Mouse (Mus musculus): ENCODE measurements around the gene Chrng. TPM values are rescaled to one million over a fixed set of nuclear protein-coding genes. Genes with fewer than 3 reads are reported as not detected.
A peak's percentile ranks its signal among the peaks of the same experiment; 100 is the strongest.

Gene Chrng
- polyA plus RNA-seq (2016; fragmentation: Nextera tagmentation; extraction: Ambion mirVana): 0.73 and 1.8 TPM in 2 replicates

DNA sequence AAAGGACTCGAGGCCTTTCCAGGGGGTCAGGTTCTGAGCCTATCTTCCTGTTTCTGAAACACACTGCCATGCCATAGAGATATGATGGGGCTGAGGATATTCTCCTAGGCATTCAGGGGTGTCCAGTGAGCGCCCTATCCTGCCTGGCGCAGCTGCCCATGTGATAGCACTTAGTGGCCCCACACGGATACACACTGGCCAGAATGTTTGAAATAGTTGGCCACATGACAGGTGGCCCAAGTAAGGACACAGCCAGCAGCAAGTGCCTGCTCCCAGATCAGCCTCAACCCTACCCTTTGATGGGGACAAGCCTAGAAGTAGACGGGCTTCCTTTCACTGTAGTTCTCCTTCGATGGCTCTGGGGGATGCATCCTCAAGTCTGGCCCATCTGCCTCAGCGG is at the start of gene Chrng:
Gene Chrng, plus strand, starts transcription at position 193 of the 400 bp plus-strand sequence.
- no peak within 1 kb of the TSS for H3K9ac ChIP-seq
- H3K4me2 ChIP-seq: no peak within 1 kb of the TSS
- H3K36me3 ChIP-seq: no peaks in the 10 kb centered on the region
- no peak within 1 kb of the TSS for H3K4me3 ChIP-seq
- no peak within 1 kb of the TSS for H3K27ac ChIP-seq (ENCODE audit: poor library complexity, severe bottlenecking)
- H3K27me3 ChIP-seq (replicated peaks): peaks cover 43% of the 10 kb centered on the region
- peaks cover 8% of the 10 kb centered on the region; the same call in 1 of the 2 replicates for H3K4me1 ChIP-seq (replicated peaks)
- H3K9me3 ChIP-seq (replicated peaks): no peaks in the 10 kb centered on the region
- ATAC-seq (ENCODE audit: insufficient number of reproducible peaks, low FRiP score): no peak
- WGBS: 84% methylated on average over 7 of the region's 7 CpGs

DNA sequence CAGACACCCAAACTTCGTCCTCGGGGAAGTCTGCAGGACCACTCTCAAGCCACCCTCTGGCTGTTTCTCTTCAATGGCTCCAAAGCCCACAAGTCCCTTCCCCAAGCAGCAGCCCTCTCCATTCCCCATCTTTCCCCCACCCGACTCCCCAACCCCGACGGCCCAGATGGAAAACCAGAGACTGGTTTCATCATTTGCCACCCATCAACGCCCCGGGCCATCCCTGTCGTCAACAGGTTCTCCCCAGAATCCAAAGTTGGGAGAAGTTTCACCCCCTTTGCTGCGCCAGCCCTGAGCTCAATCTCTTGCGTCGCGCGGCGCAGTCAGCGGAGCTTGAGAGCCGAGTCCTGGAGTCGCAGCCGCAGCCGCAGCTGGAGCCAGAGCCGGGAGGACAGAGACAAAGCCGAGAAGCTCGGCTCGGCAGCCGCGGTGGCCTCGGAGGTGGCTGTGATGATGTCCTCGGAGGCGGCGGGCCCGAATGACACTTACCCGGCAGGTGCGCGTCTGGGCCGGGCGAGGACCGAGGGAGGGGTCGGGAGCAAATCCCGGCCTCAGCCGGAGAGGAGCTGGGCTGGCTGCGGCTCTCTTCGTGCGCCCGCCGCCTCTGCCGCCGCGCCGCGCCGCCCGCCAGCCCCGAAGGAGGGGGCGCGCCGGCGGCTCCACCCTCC is 48.8 kb upstream of the Chrng start:
- no peak for ATAC-seq (ENCODE audit: insufficient number of reproducible peaks, low FRiP score)
- H3K9ac ChIP-seq: 0 out of 2 replicates have a peak overlapping the region, but pooled peaks have one; percentile 15
- WGBS: 1% methylated on average over 43 of the region's 56 CpGs
- peaks cover 23% of the 10 kb centered on the region; the same call in 1 of the 2 replicates for H3K4me1 ChIP-seq (replicated peaks)
- no peaks in the 10 kb centered on the region for H3K36me3 ChIP-seq
- no peaks in the 10 kb centered on the region for H3K9me3 ChIP-seq (replicated peaks)
- peak overlapping the region; percentile 41 for H3K4me3 ChIP-seq
- H3K27me3 ChIP-seq (replicated peaks): peaks cover 98% of the 10 kb centered on the region
- peak overlapping the region; percentile 70 for H3K4me2 ChIP-seq
- H3K27ac ChIP-seq (ENCODE audit: poor library complexity, severe bottlenecking): no peak overlapping the region

DNA sequence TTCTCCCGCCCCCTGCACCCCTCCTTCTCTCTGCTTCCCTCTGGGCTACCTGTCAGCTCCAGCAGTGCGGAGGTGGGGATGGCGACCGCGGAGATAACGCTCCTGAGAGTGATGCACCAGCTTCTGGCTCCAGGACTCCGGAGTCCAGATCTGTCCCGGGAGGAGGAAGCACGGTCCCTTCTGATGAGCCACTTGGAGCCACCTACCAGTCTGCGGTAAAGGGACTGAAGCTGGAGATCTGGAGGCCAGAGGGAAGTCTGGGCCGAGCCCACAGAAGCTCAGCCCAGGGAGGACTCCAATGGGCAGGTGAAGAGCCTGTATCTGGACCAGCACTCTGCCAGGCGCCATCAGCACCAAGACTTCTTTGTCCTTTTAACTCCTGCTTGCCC is 48.3 kb upstream of the Chrng start, which contains the start of gene Ecel1:
Gene Ecel1, minus strand, starts transcription at position 323 of the 389 bp plus-strand sequence.
- Histone ChIP-seq H3K9me3 (replicated peaks) (no peaks in the 10 kb centered on the region), H3K4me2 (peak within 1 kb of the TSS; percentile 70), H3K9ac (0 out of 2 replicates have a peak within 1 kb of the TSS, but pooled peaks have one; percentile 15), H3K27ac (ENCODE audit: poor library complexity, severe bottlenecking) (no peak within 1 kb of the TSS), H3K4me3 (peak within 1 kb of the TSS; percentile 41), H3K36me3 (no peaks in the 10 kb centered on the region), H3K27me3 (replicated peaks) (peaks cover 98% of the 10 kb centered on the region), H3K4me1 (replicated peaks) (peaks cover 23% of the 10 kb centered on the region; the same call in 1 of the 2 replicates)
- no peak for ATAC-seq (ENCODE audit: insufficient number of reproducible peaks, low FRiP score)
- WGBS: 3% methylated on average over 12 of the region's 12 CpGs

DNA sequence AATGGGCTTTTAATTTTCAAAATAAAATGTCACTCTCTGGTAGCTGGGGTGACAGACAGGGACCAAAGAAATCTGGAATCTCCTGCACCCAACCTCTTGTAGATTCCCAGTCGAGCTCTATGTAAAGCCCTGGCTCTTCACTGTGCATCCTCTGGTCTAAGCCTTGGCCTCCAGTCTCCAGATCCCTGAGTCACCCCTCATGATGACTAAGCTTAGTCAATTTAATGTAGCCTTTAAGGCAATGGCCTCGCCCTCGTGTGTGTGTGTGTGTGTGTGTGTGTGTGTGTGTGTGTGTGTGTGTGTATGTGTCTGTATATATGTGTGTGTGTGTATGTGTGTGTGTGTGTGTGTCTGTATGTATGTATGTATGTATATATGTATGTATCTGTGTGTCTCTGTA is 45.1 kb upstream of the Chrng start:
- Histone ChIP-seq H3K9me3 (replicated peaks) (no peaks in the 10 kb centered on the region), H3K36me3 (no peaks in the 10 kb centered on the region), H3K4me3 (no peak overlapping the region), H3K4me2 (no peak overlapping the region), H3K27ac (ENCODE audit: poor library complexity, severe bottlenecking) (no peak overlapping the region), H3K4me1 (replicated peaks) (peaks cover 16% of the 10 kb centered on the region; the same call in 1 of the 2 replicates), H3K27me3 (replicated peaks) (peaks cover 97% of the 10 kb centered on the region), H3K9ac (no peak overlapping the region)
- no peak for ATAC-seq (ENCODE audit: insufficient number of reproducible peaks, low FRiP score)
- 73% methylated on average over 3 of the region's 3 CpGs for WGBS

DNA sequence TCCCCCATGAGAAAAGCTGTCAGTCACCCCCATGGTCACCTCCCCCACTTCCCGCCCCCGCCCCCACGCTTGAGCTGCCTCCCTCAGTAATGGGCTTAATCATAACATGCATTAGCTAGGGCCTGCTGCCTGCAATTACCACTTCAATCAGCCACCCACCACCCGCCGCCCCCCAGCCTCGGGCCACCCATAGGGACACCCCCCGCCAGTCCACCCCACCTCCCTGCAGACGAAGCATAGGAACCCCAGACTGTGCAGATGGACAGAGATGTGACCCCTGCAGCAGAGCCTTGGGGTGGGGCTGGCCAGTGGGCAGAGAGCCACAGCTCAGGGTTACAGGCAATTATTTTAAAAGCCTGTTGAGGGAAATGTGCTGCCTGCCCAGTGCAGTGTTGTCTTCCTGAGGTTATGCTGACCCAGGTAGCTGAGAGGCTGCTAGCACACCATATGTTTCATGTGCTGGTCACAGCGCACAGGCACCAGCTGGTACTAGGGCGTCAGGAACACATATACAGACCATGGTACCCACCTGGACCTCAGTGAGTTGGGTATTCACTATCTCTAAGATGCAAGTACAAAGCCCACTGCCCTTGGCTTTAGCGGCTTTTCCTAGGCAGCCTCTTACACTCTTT is 40.2 kb upstream of the Chrng start:
- Histone ChIP-seq H3K4me3 (no peak overlapping the region), H3K27me3 (replicated peaks) (peaks cover 97% of the 10 kb centered on the region), H3K4me2 (no peak overlapping the region), H3K27ac (ENCODE audit: poor library complexity, severe bottlenecking) (no peak overlapping the region), H3K36me3 (no peaks in the 10 kb centered on the region), H3K9ac (no peak overlapping the region), H3K9me3 (replicated peaks) (no peaks in the 10 kb centered on the region), H3K4me1 (replicated peaks) (no peaks in the 10 kb centered on the region)
- 18% methylated on average over 11 of the region's 11 CpGs for WGBS
- ATAC-seq (ENCODE audit: insufficient number of reproducible peaks, low FRiP score): no peak

DNA sequence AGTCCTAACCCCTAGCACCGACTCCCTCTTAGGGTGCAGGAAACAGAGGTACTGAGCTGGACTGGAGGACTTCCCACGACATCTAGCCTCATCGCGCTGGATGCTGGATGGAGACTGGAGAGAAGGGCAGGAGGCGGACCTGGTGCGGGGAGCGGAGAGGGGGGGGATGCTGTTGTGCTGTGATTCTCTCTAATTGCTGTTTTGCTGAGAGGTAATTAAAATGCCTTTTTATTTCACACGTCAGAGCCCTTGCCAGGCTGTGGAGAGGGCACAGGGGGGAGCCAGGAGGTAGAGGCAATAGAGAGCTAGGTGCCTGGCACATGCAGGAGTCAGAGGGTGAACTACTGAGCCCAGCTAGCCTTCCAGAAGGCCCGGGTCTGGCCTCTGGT is 39.7 kb upstream of the Chrng start:
- H3K27me3 ChIP-seq (replicated peaks): peaks cover 98% of the 10 kb centered on the region
- no peak overlapping the region for H3K27ac ChIP-seq (ENCODE audit: poor library complexity, severe bottlenecking)
- WGBS: 41% methylated on average over 9 of the region's 9 CpGs
- no peak overlapping the region for H3K9ac ChIP-seq
- H3K36me3 ChIP-seq: no peaks in the 10 kb centered on the region
- H3K4me3 ChIP-seq: no peak overlapping the region
- H3K9me3 ChIP-seq (replicated peaks): no peaks in the 10 kb centered on the region
- H3K4me1 ChIP-seq (replicated peaks): no peaks in the 10 kb centered on the region
- H3K4me2 ChIP-seq: no peak overlapping the region
- ATAC-seq (ENCODE audit: insufficient number of reproducible peaks, low FRiP score): no peak

DNA sequence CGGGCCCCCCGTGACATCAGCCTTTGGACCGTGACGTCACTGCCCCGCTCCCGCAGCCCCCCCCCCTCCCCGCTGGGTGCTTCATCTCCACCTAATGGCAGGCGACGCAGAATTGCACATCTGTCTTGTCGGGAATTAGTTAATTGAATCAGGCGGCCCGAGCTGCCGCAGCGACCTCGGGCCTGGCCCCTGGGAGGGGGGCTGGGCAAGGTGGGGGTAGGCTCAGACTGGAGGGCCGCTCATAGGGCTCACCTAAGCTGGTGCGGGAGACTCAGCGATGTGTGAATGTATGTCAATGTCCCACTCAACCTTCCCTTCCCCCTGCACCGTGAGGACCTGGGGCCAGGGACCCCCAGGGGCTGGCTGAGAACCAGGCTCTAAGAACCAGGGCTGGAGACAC is 34.0 kb upstream of the Chrng start:
- H3K4me3 ChIP-seq: no peak overlapping the region
- H3K9me3 ChIP-seq (replicated peaks): no peaks in the 10 kb centered on the region
- peaks cover 88% of the 10 kb centered on the region for H3K27me3 ChIP-seq (replicated peaks)
- 11% methylated on average over 19 of the region's 19 CpGs for WGBS
- peaks cover 11% of the 10 kb centered on the region for H3K4me1 ChIP-seq (replicated peaks)
- no peak overlapping the region for H3K27ac ChIP-seq (ENCODE audit: poor library complexity, severe bottlenecking)
- no peaks in the 10 kb centered on the region for H3K36me3 ChIP-seq
- ATAC-seq (ENCODE audit: insufficient number of reproducible peaks, low FRiP score): no peak
- H3K4me2 ChIP-seq: peak overlapping the region; percentile 33
- no peak overlapping the region; the same call in 1 of the 2 replicates for H3K9ac ChIP-seq

DNA sequence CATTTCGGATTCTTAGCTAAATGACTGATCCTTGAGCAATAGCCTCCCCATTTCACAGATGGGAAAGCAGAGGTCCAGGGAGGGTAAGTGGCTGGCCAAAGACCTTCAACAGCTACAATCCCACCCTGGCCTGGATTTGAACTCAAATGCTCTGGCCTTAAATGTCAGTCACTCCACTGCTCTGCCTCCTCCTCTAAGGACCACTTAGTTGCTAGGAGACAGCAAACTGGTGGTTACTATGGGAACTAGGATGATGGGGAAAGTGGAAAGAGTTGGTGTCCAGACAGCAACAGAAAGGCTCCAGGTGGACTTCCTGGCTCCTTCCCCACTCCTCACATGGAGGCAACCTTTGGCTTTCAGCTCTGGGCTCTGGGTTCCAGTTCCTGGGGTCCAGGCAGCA is 33.1 kb upstream of the Chrng start:
- 82% methylated on average over 1 of the region's 1 CpGs for WGBS
- no peaks in the 10 kb centered on the region for H3K9me3 ChIP-seq (replicated peaks)
- no peak for ATAC-seq (ENCODE audit: insufficient number of reproducible peaks, low FRiP score)
- H3K9ac ChIP-seq: no peak overlapping the region
- peaks cover 83% of the 10 kb centered on the region for H3K27me3 ChIP-seq (replicated peaks)
- H3K27ac ChIP-seq (ENCODE audit: poor library complexity, severe bottlenecking): no peak overlapping the region
- H3K4me1 ChIP-seq (replicated peaks): peaks cover 18% of the 10 kb centered on the region
- no peaks in the 10 kb centered on the region for H3K36me3 ChIP-seq
- no peak overlapping the region for H3K4me2 ChIP-seq
- no peak overlapping the region for H3K4me3 ChIP-seq

DNA sequence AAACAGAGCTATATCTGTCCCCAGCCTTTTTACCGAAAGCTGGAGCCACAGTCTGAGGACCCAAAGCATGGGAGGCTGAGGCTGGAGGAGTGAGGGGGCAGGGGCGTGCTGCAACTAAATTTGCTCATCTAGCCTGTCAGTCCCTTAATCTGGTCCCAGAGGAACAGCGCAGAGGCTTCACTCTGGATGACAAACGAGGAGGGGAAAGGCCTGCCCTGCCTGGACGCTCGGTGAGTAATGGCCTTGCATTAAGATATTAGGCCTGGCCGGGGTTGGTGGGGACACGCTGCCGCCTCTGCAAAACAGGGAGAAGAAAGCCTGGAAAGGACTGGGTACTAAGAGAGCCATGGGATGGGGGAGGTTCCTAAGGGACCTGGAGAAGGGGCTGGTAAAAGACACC is 32.1 kb upstream of the Chrng start:
- H3K9ac ChIP-seq: no peak overlapping the region

DNA sequence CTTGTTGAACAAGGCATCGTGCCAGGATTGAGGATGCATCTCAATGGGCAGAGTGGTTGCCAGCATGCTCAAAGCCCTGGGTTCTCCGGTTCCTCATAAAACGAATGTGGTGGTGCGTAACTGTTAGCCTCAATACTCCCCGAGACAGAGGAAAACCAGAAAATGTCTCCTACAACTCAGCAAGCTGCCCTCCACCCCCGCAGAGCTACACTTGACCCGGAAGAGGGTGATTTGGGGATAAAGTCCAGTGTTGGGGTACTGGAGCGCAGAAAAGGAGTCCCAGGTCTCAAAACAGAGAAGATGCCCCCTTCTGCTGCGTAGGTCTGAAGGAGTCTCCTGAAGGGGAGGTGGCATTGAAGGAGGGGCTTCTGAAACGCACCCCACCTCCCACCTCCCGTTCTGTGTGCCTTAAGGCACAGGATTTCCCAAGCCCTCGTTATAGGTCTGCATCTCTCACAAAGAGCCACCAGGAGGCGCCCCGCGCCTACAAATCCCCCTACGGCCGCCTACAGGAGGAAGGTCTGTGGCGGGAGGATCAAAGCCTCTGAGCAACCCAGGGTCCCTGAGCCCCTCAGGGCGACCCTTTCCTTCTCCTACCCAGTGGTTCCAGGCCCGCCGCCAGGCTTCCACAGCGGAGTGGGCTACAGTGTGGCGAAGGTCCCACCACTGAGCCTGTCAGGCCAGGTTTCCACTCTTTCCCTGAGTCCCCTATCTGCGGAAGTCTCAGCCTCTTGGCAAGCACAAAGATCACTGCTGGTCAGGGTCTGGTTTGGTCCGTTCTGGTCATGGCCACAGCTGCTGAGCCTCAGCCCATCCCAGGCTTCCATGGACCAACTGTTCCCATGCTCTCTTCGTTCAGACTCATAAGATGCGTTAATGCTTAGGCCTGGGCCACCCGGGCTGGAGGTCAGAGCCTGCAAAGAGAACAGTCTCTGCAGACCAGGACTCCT is 30.2 kb upstream of the Chrng start:
- H3K4me1 ChIP-seq (replicated peaks): peaks cover 18% of the 10 kb centered on the region
- peak overlapping the region; percentile 36; the same call in 1 of the 2 replicates for H3K4me2 ChIP-seq
- no peaks in the 10 kb centered on the region for H3K9me3 ChIP-seq (replicated peaks)
- WGBS: 24% methylated on average over 28 of the region's 28 CpGs
- peak; percentile 36; the same call in 1 of the 2 replicates for ATAC-seq (ENCODE audit: insufficient number of reproducible peaks, low FRiP score)
- no peak overlapping the region for H3K9ac ChIP-seq
- H3K4me3 ChIP-seq: no peak overlapping the region
- H3K36me3 ChIP-seq: no peaks in the 10 kb centered on the region
- no peak overlapping the region for H3K27ac ChIP-seq (ENCODE audit: poor library complexity, severe bottlenecking)
- H3K27me3 ChIP-seq (replicated peaks): peaks cover 61% of the 10 kb centered on the region

More for the DNA sequence above, 32.1 kb upstream of the Chrng start:
- H3K4me1 ChIP-seq (replicated peaks): peaks cover 18% of the 10 kb centered on the region
- no peak overlapping the region for H3K27ac ChIP-seq (ENCODE audit: poor library complexity, severe bottlenecking)
- H3K4me2 ChIP-seq: no peak overlapping the region
- no peak overlapping the region for H3K4me3 ChIP-seq
- WGBS: 40% methylated on average over 9 of the region's 9 CpGs
- ATAC-seq (ENCODE audit: insufficient number of reproducible peaks, low FRiP score): no peak
- no peaks in the 10 kb centered on the region for H3K36me3 ChIP-seq
- H3K9me3 ChIP-seq (replicated peaks): no peaks in the 10 kb centered on the region
- H3K27me3 ChIP-seq (replicated peaks): peaks cover 75% of the 10 kb centered on the region

All from heart, embryonic 12.5 days (tissue).